Mouse (Mus musculus) kidney, adult 10 weeks (tissue): ENCODE data around the gene Tdpoz2. TPM values are rescaled to one million over a fixed set of nuclear protein-coding genes. Genes with fewer than 3 reads are reported as not detected.

ENCODE experiments used
- polyA plus RNA-seq: library from polyadenylated mRNA; stranded (reverse); fragments of 350-450 nt; fragmentation: Illumina TruSeq; extraction: RNeasy Lipid Tissue Mini Kit (QIAGEN cat#74804); gene quantifications from one replicate; pipeline ENCODE4 v1.2.3, GENCODE M21; 2014; ENCODE audit warnings: low read depth, low replicate concordance

The Tdpoz2 gene
- not detected for polyA plus RNA-seq

GRCm38 (mm10) chr3:93652586-93652985, at the start of gene Tdpoz2:
Gene Tdpoz2, minus strand, starts transcription at chr3:93652686.

GRCm38 (mm10) chr3:93692970-93693369, 40.5 kb upstream of the Tdpoz2 start, which contains the start of gene Gm37596:
Gene Gm37596, minus strand, starts transcription at chr3:93693070.

GRCm38 (mm10) chr3:93676210-93676609, 23.7 kb upstream of the Tdpoz2 start, which contains the start of gene Tdpoz1:
Gene Tdpoz1, minus strand, starts transcription at chr3:93676310.

Other genes with a start within 250 kb of the Tdpoz2 start
- 5.9 TPM for gene Tchh, start 210.4 kb downstream of the Tdpoz2 start, polyA plus RNA-seq
- 6.4 TPM for gene Tchhl1, start 183.9 kb downstream of the Tdpoz2 start, polyA plus RNA-seq
- 365 TPM for gene S100a11, start 132.2 kb downstream of the Tdpoz2 start, polyA plus RNA-seq
- gene S100a10, start 97.6 kb downstream of the Tdpoz2 start, polyA plus RNA-seq = 84.1 TPM
- not detected for gene Tdpoz1, start 23.6 kb upstream of the Tdpoz2 start, polyA plus RNA-seq
- gene Gm37596, start 40.4 kb upstream of the Tdpoz2 start, polyA plus RNA-seq = not detected
- gene Gm5773, start 120.3 kb upstream of the Tdpoz2 start, polyA plus RNA-seq = not detected
- gene Tdpoz4, start 143.7 kb upstream of the Tdpoz2 start, polyA plus RNA-seq = not detected
- not detected for gene Tdpoz3, start 173.3 kb upstream of the Tdpoz2 start, polyA plus RNA-seq